Mouse (Mus musculus) embryonic facial prominence, embryonic 14.5 days (tissue): ENCODE results near the gene Hdac7. TPM values are rescaled to one million over a fixed set of nuclear protein-coding genes. Genes with fewer than 3 reads are reported as not detected.

Experiments used
- ATAC-seq: fragments of 200-750 bp; cut with Nextera tagmentation; 2 replicates; pipeline ENCODE4 v1.8.0; 2017; ENCODE audit warnings: low read depth, moderate number of reproducible peaks, moderate TSS enrichment
- DNase-seq: peaks from one replicate; pipeline ENCODE4 v3.0.0-alpha.2; 2015; ENCODE audit warnings: low spot score
- H3K27ac ChIP-seq: fragments of 300-500 bp; sonication (generic); replicated peaks from 2 replicates; pipeline ENCODE4 v1.5.1; 2014; ENCODE audit warnings: low read depth, mild to moderate bottlenecking, low read length, moderate library complexity
- H3K27me3 ChIP-seq: fragments of 300-500 bp; sonication (generic); replicated peaks from 2 replicates; pipeline ENCODE4 v1.6.1; 2014; ENCODE audit warnings: low read length; ENCODE audit not compliant: control insufficient read depth, insufficient read depth
- H3K36me3 ChIP-seq: fragments of 300-500 bp; sonication (generic); 2 replicates; pipeline ENCODE4 v1.6.1; 2014; ENCODE audit warnings: low read length, mixed read lengths; ENCODE audit not compliant: control insufficient read depth, insufficient read depth
- H3K4me1 ChIP-seq: fragments of 300-500 bp; sonication (generic); 2 replicates; pipeline ENCODE4 v1.6.1; 2014; ENCODE audit warnings: antibody characterized with exemption, low read length; ENCODE audit not compliant: control insufficient read depth, insufficient read depth
- H3K4me2 ChIP-seq: fragments of 300-500 bp; sonication (generic); 2 replicates; pipeline ENCODE4 v1.6.1; 2014; ENCODE audit warnings: low read depth, mild to moderate bottlenecking, low read length, moderate library complexity, mixed read lengths
- H3K4me3 ChIP-seq: fragments of 300-500 bp; sonication (generic); 2 replicates; pipeline ENCODE4 v1.5.1; 2014; ENCODE audit warnings: low read depth, mild to moderate bottlenecking, low read length
- H3K9ac ChIP-seq: fragments of 300-500 bp; sonication (generic); 2 replicates; pipeline ENCODE4 v1.6.1; 2014; ENCODE audit warnings: low read depth, mild to moderate bottlenecking, low read length, moderate library complexity, mixed read lengths
- H3K9me3 ChIP-seq: fragments of 300-500 bp; sonication (generic); 2 replicates; pipeline ENCODE4 v1.6.1; 2016; ENCODE audit warnings: low read length; ENCODE audit not compliant: control insufficient read depth
- WGBS: fragments of 180-500 bp; shearing (Covaris S2); extraction: QIAGEN DNeasy Blood & Tissue Kit; methylation state at CpG from one replicate; pipeline ENCODE4 v1.1.7; 2014; 5-methylcytosine and 5-hydroxymethylcytosine counted together
- polyA plus RNA-seq: library from polyadenylated mRNA; unstranded; fragments of >200 nt; fragmentation: Nextera tagmentation; extraction: Ambion mirVana; gene quantifications from 2 replicates; pipeline ENCODE4 v1.2.1, GENCODE M21; 2014

The Hdac7 gene
- polyA plus RNA-seq, 1 experiment from 2014 or later = 30.8 TPM

DNA sequence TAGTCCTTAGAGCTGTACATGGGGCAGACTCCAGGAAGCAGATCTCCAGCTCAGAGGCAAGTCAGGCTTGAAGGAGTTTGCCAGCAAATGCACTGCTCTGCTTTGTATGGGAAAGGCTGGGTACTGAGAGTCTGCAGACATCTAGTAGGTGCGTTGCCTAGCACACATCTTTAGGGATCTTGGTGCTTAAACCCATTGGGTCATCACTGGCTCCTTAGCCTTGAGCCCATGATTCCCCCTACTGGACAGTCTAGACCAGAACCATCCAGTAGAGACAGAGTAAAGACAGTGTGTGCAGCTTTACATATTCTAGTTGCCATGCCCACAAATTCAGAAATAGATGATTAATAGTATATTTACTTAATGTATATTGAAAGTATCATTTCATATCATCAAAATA, 3.5 kb downstream of the Hdac7 start:
- H3K9ac ChIP-seq = no peak overlapping the region
- peak overlapping the region; percentile 39 for H3K27ac ChIP-seq
- no peaks in the 10 kb centered on the region for H3K27me3 ChIP-seq
- H3K4me3 ChIP-seq = no peak overlapping the region
- no peaks in the 10 kb centered on the region for H3K9me3 ChIP-seq
- WGBS = 91% methylated on average over 1 of the region's 1 CpGs
- no peak for ATAC-seq
- H3K36me3 ChIP-seq = no peaks in the 10 kb centered on the region
- peaks cover 36% of the 10 kb centered on the region for H3K4me1 ChIP-seq
- DNase-seq = no peak
- H3K4me2 ChIP-seq = no peak overlapping the region

DNA sequence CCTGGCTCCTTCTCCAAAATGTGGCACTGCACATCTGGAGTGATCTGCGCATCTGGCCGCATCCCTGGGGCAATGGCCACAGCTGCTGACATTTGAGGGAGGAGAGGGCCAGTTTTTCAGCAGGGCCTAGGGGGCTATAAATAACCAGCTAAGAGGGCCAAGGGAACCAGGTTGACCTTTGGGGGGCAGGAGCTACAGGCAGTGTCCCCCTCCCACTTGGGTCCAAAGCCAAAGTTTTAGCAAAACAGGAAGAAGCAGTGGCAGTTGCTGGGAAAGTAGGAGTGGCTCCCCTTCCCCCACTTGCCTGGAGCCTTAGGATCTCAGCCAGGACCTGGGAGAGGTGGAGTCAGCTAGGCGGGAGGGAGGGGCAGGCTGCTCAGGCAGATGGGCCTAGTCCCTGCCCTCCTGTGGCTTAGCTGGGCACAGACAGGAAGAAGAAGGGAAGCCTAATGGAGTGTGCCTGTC, 4.3 kb downstream of the Hdac7 start:
- no peak overlapping the region for H3K4me2 ChIP-seq
- 12% methylated on average over 3 of the region's 3 CpGs for WGBS
- no peaks in the 10 kb centered on the region for H3K27me3 ChIP-seq
- H3K36me3 ChIP-seq = no peaks in the 10 kb centered on the region
- no peak overlapping the region for H3K4me3 ChIP-seq
- peak overlapping the region; percentile 39 for H3K27ac ChIP-seq
- no peaks in the 10 kb centered on the region for H3K9me3 ChIP-seq
- peaks cover 36% of the 10 kb centered on the region for H3K4me1 ChIP-seq
- peak; percentile 82 for ATAC-seq
- DNase-seq = peak; percentile 91
- H3K9ac ChIP-seq = no peak overlapping the region

DNA sequence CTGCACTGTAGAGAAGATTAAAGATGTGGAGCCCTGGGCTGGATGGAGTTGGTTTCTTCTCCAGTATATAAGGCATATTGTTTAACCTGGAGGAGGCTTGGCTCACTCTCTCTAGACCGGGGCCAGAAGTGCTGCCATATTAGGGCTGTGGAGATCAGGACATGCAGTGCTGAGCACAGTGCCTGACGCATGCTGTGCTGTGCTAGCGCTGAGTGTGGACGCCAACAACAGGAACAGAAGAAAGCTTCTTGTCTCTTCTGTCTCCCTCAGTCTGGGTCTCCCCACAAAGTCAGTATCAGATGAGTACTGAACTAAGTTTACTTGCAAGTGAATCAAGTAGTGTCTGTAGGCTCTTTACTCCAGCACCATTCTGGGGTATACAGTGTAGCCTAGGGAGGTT, 4.8 kb downstream of the Hdac7 start:
- DNase-seq = no peak
- Histone ChIP-seq H3K9ac (no peak overlapping the region), H3K4me1 (peaks cover 36% of the 10 kb centered on the region), H3K9me3 (no peaks in the 10 kb centered on the region), H3K4me2 (no peak overlapping the region), H3K27ac (peak overlapping the region; percentile 39), H3K4me3 (no peak overlapping the region), H3K36me3 (no peaks in the 10 kb centered on the region), H3K27me3 (no peaks in the 10 kb centered on the region)
- no peak for ATAC-seq
- 62% methylated on average over 4 of the region's 4 CpGs for WGBS

DNA sequence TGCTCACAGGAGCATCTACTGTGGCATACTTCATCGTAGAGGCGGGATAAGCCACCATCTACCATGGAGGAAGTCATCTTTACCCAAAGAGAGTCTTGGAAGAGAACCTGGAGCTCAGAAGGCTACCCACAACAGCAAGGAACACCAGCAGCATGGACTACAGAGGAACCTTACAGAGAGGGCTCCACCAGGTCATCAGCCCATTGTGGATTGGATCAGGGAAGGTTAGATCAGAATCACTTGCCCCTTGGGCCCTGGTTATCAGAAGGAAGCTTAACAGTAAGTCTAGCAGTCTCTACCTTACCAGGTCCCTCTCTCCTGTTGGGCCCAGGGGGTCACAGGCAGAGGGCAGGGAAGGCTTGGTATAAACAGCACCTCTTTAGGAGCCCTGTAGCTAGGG, 5.3 kb downstream of the Hdac7 start:
- WGBS = 91% methylated on average over 2 of the region's 2 CpGs
- H3K4me2 ChIP-seq = no peak overlapping the region
- peaks cover 36% of the 10 kb centered on the region for H3K4me1 ChIP-seq
- DNase-seq (no peak), ATAC-seq (no peak)
- no peaks in the 10 kb centered on the region for H3K27me3 ChIP-seq
- H3K4me3 ChIP-seq = no peak overlapping the region
- H3K9me3 ChIP-seq = no peaks in the 10 kb centered on the region
- no peaks in the 10 kb centered on the region for H3K36me3 ChIP-seq
- H3K9ac ChIP-seq = no peak overlapping the region
- no peak overlapping the region for H3K27ac ChIP-seq

DNA sequence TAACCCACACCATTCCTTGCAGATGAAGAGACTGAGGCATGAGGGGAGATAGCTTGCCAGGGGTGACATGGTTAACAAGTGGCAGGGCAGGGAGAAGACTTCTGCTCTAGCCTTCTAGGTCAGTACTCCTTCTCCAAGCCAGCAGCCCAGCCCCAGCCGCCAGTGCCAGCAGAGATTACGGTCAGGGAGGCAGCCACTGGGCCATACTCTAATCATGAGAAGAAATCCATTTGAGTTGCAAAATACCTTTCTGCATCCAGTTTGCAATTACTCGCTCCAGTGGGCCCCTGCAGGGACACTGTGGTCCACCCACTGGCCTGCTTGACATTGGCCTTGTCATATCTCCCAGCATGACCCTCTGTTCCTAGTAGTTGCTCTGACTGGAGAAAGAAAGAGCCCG, 5.9 kb downstream of the Hdac7 start:
- Histone ChIP-seq H3K9ac (no peak overlapping the region), H3K4me2 (no peak overlapping the region), H3K9me3 (no peaks in the 10 kb centered on the region), H3K4me1 (peaks cover 36% of the 10 kb centered on the region), H3K27me3 (no peaks in the 10 kb centered on the region), H3K36me3 (no peaks in the 10 kb centered on the region), H3K4me3 (no peak overlapping the region), H3K27ac (no peak overlapping the region)
- ATAC-seq = no peak
- 83% methylated on average over 4 of the region's 4 CpGs for WGBS
- DNase-seq = no peak

DNA sequence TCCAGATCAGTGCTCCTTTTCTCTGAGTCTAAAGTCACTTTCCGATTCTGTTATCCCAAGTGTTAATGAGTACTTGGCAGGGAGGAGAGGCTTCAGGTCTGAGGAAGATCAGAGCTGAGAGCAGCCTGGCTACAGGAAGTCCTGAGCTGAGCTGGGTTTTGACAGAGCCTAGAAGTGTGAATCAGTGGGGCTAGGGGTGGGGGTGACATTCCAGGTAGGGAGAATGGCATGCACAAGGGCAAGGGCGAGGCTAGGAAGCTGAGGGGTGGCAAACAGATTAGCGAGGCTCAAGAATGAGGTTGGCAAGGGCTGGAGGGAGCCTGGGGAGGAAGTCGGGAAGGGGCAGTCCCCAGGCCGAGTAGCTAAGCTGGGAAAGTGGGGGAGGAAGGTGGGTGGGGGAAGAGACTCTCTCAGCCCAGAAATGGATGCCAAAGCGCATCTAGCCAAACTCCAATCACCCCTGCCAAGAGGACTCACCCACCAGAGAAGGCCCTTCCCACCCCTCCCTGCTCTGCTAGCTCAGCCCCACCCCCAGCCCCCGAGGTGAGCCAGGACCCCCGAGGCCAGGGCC, 6.7 kb downstream of the Hdac7 start:
- Histone ChIP-seq H3K27me3 (no peaks in the 10 kb centered on the region), H3K4me3 (no peak overlapping the region), H3K9me3 (no peaks in the 10 kb centered on the region), H3K27ac (peak overlapping the region; percentile 55), H3K4me1 (peaks cover 41% of the 10 kb centered on the region), H3K36me3 (no peaks in the 10 kb centered on the region), H3K4me2 (no peak overlapping the region), H3K9ac (no peak overlapping the region)
- ATAC-seq (peak; percentile 61; the same call in 1 of the 2 replicates), DNase-seq (peak; percentile 66)
- 15% methylated on average over 8 of the region's 8 CpGs for WGBS

DNA sequence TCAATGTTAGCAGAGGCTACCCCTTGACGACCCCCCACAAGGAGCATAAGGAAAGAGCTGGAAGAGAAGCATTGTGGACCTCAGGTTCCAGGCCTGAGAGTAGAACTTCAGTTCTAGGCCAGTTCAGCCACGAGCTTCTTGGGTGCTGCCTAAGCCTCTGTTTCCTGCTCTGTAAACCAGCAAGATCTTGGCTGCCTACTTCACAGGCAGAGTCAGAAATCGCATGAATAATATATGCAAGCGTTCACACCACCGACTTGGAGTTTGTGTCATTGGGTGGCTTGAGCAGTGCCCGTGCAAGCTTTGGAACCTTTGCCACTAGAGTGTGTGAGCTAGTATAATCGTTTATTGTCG, 7.4 kb downstream of the Hdac7 start:
- DNase-seq = no peak
- no peaks in the 10 kb centered on the region for H3K9me3 ChIP-seq
- H3K9ac ChIP-seq = no peak overlapping the region
- H3K4me3 ChIP-seq = no peak overlapping the region
- 0 out of 2 replicates have a peak overlapping the region, but pooled peaks have one; percentile 21 for H3K27ac ChIP-seq
- H3K4me1 ChIP-seq = peaks cover 48% of the 10 kb centered on the region
- no peak overlapping the region for H3K4me2 ChIP-seq
- ATAC-seq = no peak
- H3K36me3 ChIP-seq = no peaks in the 10 kb centered on the region
- no peaks in the 10 kb centered on the region for H3K27me3 ChIP-seq
- WGBS = 67% methylated on average over 8 of the region's 8 CpGs

DNA sequence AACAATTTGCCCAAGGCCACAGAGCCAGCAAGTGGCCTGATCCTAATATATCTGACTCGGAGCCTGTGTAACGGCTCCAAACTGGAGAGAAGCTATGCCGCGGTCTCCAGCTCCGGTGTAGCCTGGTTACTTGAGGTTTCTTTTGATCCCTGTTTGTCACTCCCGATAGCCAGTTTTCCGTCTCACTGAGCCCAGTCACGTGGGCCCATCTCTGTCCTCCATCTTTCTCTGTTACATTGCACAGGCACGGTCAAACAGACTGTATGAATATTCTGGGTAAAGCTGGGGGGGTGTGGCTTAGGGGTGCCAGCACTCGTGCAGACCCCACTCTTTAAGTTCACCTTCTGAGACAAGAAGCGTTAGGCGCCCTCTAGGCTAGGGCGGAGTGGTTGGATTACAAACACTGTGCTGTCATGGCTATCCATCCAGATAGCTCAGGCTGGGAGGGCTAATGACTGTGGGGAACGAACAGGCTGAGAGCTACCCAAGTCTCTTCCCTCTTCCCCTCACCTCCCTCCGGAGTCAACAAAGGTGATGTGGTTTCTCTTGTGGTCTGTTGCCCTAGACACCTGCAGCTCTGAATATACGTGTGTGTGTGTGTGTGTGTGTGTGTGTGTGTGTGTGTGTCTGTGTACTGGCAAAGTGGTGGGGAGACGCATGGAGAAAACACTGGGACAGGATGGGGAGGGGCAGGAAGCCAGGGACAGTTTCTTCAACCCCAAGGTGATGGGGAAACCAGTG, 8.0 kb downstream of the Hdac7 start:
- Histone ChIP-seq H3K27ac (0 out of 2 replicates have a peak overlapping the region, but pooled peaks have one; percentile 21), H3K4me1 (peaks cover 49% of the 10 kb centered on the region)

More for the DNA sequence above, 8.0 kb downstream of the Hdac7 start:
- Histone ChIP-seq H3K9ac (no peak overlapping the region; the same call in 1 of the 2 replicates), H3K27me3 (no peaks in the 10 kb centered on the region), H3K4me3 (no peak overlapping the region), H3K36me3 (no peaks in the 10 kb centered on the region), H3K9me3 (no peaks in the 10 kb centered on the region), H3K4me2 (no peak overlapping the region)
- 42% methylated on average over 17 of the region's 17 CpGs for WGBS
- ATAC-seq (no peak), DNase-seq (no peak)
